Mouse (Mus musculus) ES-Bruce4 (cell line): ENCODE measurements at regions not wholly inside any gene's neighbourhood (a gene's known extent, or its start where the extent isn't known, plus 50 kb on each side); places are given as distances from the start of the nearest gene placed in this dataset.

Experiments used
- CTCF ChIP-seq: IDR thresholded peaks from one replicate; pipeline ENCODE4 v1.8.1; 2011; ENCODE audit warnings: low read depth, low read length
- EP300 ChIP-seq: IDR thresholded peaks from 2 replicates; pipeline ENCODE4 v1.6.1; 2011; ENCODE audit warnings: low read depth, low read length; ENCODE audit not compliant: insufficient read depth
- POLR2A ChIP-seq: IDR thresholded peaks from one replicate; pipeline ENCODE4 v1.8.1; 2011; ENCODE audit warnings: low read length; ENCODE audit not compliant: insufficient read depth

DNA sequence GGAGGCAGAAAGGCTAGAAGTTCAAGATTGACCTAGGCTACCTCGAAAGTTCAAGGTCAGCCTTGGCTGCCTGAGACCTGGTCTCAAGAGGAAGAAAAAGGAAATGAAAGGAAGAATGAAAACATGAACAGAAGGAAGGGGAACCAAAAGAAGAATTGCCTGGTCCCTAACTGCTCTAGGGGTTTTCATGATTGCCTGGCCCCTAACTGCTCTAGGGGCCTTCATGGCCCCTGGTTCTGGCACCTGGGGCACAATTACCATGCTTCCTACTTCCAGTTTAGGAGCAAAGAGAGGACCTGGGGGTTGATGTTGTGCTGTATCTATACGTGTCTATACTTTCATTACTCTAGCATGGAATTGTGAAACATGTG lies 132.8 kb downstream of the Cd24a start:
- TF ChIP-seq CTCF (no peak), EP300 (no peak), POLR2A (no peak)
